Mouse (Mus musculus) spleen, adult 12 weeks (tissue): Measurements from ENCODE around the gene Bfsp2.

ENCODE experiments used
- DNase-seq: peaks from one replicate; pipeline ENCODE4 v3.0.0; 2022; ENCODE audit warnings: low spot score

The Bfsp2 gene

GRCm38 (mm10) chr9:103383576-103383975, 96.6 kb downstream of the Bfsp2 start:
- no peak for DNase-seq

GRCm38 (mm10) chr9:103382989-103383388, 97.2 kb downstream of the Bfsp2 start:
- DNase-seq, result no peak

- DNase-seq, result no peak
Observed at GRCm38 (mm10) chr9:103380566-103380965, 99.7 kb downstream of the Bfsp2 start.

GRCm38 (mm10) chr9:103379199-103379598, 101.0 kb downstream of the Bfsp2 start:
- DNase-seq, result no peak

- DNase-seq, result no peak
Observed at GRCm38 (mm10) chr9:103378686-103379085, 101.5 kb downstream of the Bfsp2 start.

- DNase-seq, result no peak
Observed at GRCm38 (mm10) chr9:103376346-103377320, 103.6 kb downstream of the Bfsp2 start.
